Mouse (Mus musculus): ENCODE measurements at regions not wholly inside any gene's neighbourhood (a gene's known extent, or its start where the extent isn't known, plus 50 kb on each side); places are given as distances from the start of the nearest gene placed in this dataset.

DNA sequence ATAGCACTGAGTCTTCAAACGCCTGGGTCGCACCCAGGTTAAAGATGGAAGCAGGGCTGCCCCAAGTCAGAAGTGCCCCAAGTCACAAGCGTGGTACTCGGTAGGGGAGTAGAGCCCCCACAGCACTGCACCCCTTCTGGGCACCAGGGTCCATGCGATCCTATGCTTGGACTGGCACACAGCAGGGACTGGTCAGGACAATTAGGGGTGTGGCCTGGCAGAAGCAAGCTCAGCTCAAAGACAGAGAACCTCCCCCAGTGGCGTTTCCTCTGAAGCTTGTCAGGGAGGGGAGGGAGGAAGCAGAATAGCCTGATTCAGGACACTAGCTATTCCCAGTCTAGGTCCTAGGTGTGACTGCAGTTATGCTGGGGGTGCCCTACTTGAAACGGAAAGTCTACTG is 151.3 kb upstream of the Pgrmc2 start:
- Histone ChIP-seq H3K9me3 (replicated peaks) (no peaks in the 10 kb centered on the region), H3K4me3 (replicated peaks) (no peak overlapping the region), H3K9ac (no peak overlapping the region), H3K27ac (no peak overlapping the region), H3K4me1 (peaks cover 1% of the 10 kb centered on the region; the same call in 1 of the 2 replicates), H3K4me2 (no peak overlapping the region), H3K36me3 (no peaks in the 10 kb centered on the region), H3K27me3 (no peaks in the 10 kb centered on the region)
- peak; percentile 70; the same call in 1 of the 2 replicates for ATAC-seq (replicated peaks; ENCODE audit: low FRiP score)
- 67% methylated on average over 7 of the region's 7 CpGs for WGBS

- 81% methylated on average over 8 of the region's 8 CpGs for WGBS
- Histone ChIP-seq H3K27ac (no peak overlapping the region), H3K4me2 (no peak overlapping the region), H3K9ac (no peak overlapping the region), H3K36me3 (no peaks in the 10 kb centered on the region), H3K4me3 (replicated peaks) (no peak overlapping the region), H3K27me3 (no peaks in the 10 kb centered on the region), H3K4me1 (peaks cover 8% of the 10 kb centered on the region; the same call in 1 of the 2 replicates), H3K9me3 (replicated peaks) (no peaks in the 10 kb centered on the region)
- ATAC-seq (replicated peaks; ENCODE audit: low FRiP score), result no peak
Measured at GRCm38 (mm10) chr3:41233439-41233838, 150.6 kb upstream of the Pgrmc2 start.

DNA sequence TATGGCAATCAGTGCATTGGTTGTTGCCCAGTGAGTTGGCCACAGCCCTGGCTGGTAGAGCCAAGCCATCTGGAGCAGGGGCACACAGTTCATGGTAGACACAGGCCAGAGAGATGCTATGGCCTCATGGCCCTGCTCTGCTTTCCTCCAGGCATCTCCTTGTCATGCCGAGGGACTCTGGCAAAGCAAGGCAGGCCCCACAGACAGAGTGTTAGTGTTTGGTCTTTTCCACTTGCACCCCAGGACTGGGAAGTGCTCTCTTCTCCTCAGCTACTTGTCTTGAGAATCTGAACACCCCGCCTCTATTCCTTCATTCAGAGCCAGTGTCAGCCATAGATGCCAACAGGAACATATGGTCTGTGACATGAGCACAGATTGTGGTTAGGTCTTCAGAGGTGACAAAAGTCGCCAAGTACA is 148.1 kb upstream of the Pgrmc2 start:
- H3K4me2 ChIP-seq, result no peak overlapping the region
- no peaks in the 10 kb centered on the region for H3K9me3 ChIP-seq (replicated peaks)
- no peaks in the 10 kb centered on the region for H3K36me3 ChIP-seq
- no peak for ATAC-seq (replicated peaks; ENCODE audit: low FRiP score)
- no peaks in the 10 kb centered on the region for H3K27me3 ChIP-seq
- H3K4me1 ChIP-seq, result peaks cover 8% of the 10 kb centered on the region; the same call in 1 of the 2 replicates
- 85% methylated on average over 3 of the region's 3 CpGs for WGBS
- H3K9ac ChIP-seq, result no peak overlapping the region
- no peak overlapping the region for H3K27ac ChIP-seq
- no peak overlapping the region for H3K4me3 ChIP-seq (replicated peaks)

DNA sequence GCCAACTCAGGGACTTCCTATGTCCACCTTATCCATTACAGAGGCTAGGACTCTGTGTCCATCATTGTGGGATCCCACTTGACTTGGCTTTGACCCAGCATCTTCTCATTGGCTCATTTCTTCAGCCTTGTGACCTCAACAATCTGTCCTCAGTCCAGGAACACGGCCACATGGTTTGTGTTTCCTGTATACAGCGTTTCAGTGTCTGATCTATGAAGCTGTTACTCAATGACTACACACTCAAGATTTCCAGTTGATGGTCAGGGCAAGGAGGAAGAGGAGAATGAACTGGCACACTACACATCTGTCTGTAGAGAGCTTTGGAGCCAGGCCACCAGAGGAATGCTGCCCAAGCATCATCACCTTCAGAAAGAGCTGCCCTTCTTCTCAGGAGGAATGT is 146.6 kb upstream of the Pgrmc2 start:
- no peak overlapping the region for H3K9ac ChIP-seq
- H3K4me2 ChIP-seq, result no peak overlapping the region
- H3K4me1 ChIP-seq, result peaks cover 8% of the 10 kb centered on the region; the same call in 1 of the 2 replicates
- ATAC-seq (replicated peaks; ENCODE audit: low FRiP score), result no peak
- H3K4me3 ChIP-seq (replicated peaks), result no peak overlapping the region
- no peaks in the 10 kb centered on the region for H3K36me3 ChIP-seq
- H3K27ac ChIP-seq, result no peak overlapping the region
- H3K27me3 ChIP-seq, result no peaks in the 10 kb centered on the region
- 67% methylated on average over 2 of the region's 2 CpGs for WGBS
- H3K9me3 ChIP-seq (replicated peaks), result no peaks in the 10 kb centered on the region

GRCm38 (mm10) chr3:41228536-41228935 is 145.7 kb upstream of the Pgrmc2 start:
- Histone ChIP-seq H3K27ac (no peak overlapping the region), H3K27me3 (no peaks in the 10 kb centered on the region), H3K9me3 (replicated peaks) (no peaks in the 10 kb centered on the region), H3K4me3 (replicated peaks) (no peak overlapping the region), H3K36me3 (no peaks in the 10 kb centered on the region), H3K4me2 (0 out of 2 replicates have a peak overlapping the region, but pooled peaks have one; percentile 7), H3K4me1 (peaks cover 8% of the 10 kb centered on the region; the same call in 1 of the 2 replicates), H3K9ac (no peak overlapping the region)
- peak; percentile 91 for ATAC-seq (replicated peaks; ENCODE audit: low FRiP score)
- WGBS, result 12% methylated on average over 7 of the region's 7 CpGs

GRCm38 (mm10) chr3:41220746-41221145 is 137.9 kb upstream of the Pgrmc2 start:
- Histone ChIP-seq H3K27me3 (no peaks in the 10 kb centered on the region), H3K4me2 (no peak overlapping the region), H3K36me3 (no peaks in the 10 kb centered on the region), H3K4me1 (no peaks in the 10 kb centered on the region), H3K9ac (no peak overlapping the region), H3K4me3 (replicated peaks) (no peak overlapping the region), H3K27ac (no peak overlapping the region), H3K9me3 (replicated peaks) (no peaks in the 10 kb centered on the region)
- ATAC-seq (replicated peaks; ENCODE audit: low FRiP score), result no peak

- Histone ChIP-seq H3K4me3 (replicated peaks) (no peak overlapping the region), H3K4me2 (no peak overlapping the region)
Measured at GRCm38 (mm10) chr3:41217770-41218169, 134.9 kb upstream of the Pgrmc2 start.

DNA sequence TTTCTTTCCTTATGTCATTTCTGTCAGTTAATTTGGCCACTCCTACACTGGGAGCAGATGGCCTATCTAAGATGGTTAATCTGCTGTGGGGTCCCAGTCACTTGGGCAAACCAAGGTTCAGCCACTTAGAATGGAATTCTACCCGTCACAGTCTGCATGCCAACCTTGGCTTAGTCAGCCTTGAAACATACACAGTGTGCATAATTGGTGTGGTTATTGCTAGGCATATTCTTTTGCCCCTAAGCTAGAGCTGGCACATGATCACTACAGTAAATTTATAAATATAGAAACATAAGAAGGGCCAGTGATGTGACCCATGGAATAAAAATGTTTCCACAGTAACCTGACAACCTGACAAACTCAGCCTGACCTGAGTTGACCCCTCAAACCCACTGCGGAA is 130.7 kb upstream of the Pgrmc2 start:
- Histone ChIP-seq H3K27ac (no peak overlapping the region), H3K27me3 (no peaks in the 10 kb centered on the region), H3K4me1 (no peaks in the 10 kb centered on the region), H3K36me3 (no peaks in the 10 kb centered on the region), H3K9me3 (replicated peaks) (no peaks in the 10 kb centered on the region), H3K4me2 (no peak overlapping the region), H3K4me3 (replicated peaks) (no peak overlapping the region), H3K9ac (no peak overlapping the region)
- peak; percentile 25; the same call in 1 of the 2 replicates for ATAC-seq (replicated peaks; ENCODE audit: low FRiP score)
- WGBS, result 45% methylated on average over 2 of the region's 2 CpGs

More at GRCm38 (mm10) chr3:41217770-41218169, 134.9 kb upstream of the Pgrmc2 start:
- H3K27me3 ChIP-seq, result no peaks in the 10 kb centered on the region
- 94% methylated on average over 3 of the region's 3 CpGs for WGBS
- no peaks in the 10 kb centered on the region for H3K36me3 ChIP-seq
- no peak overlapping the region for H3K27ac ChIP-seq
- H3K9ac ChIP-seq, result no peak overlapping the region
- H3K4me1 ChIP-seq, result no peaks in the 10 kb centered on the region
- H3K9me3 ChIP-seq (replicated peaks), result no peaks in the 10 kb centered on the region
- no peak for ATAC-seq (replicated peaks; ENCODE audit: low FRiP score)

DNA sequence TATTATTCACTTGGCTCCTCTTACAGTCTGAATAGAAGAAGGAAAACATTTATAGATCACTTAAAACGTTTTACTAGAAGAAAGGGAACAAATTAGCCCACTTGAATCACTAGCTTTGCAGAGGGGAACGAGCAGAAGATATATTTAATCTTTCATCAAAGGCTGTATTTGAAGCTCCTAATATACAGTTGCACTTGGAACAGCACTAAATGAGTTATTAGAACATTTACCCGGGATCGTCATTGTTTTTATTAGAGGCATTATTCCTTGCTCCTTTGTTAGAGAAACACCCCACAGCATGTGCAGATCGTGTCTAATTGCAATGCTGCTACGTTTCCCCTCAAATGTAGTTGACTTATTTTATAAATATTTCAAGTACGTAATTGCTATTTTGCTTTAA is 127.5 kb upstream of the Pgrmc2 start:
- Histone ChIP-seq H3K36me3 (no peaks in the 10 kb centered on the region), H3K4me3 (replicated peaks) (no peak overlapping the region), H3K27me3 (no peaks in the 10 kb centered on the region), H3K27ac (no peak overlapping the region), H3K9me3 (replicated peaks) (no peaks in the 10 kb centered on the region), H3K4me2 (no peak overlapping the region), H3K9ac (no peak overlapping the region), H3K4me1 (no peaks in the 10 kb centered on the region)
- ATAC-seq (replicated peaks; ENCODE audit: low FRiP score), result no peak
- WGBS, result 60% methylated on average over 7 of the region's 7 CpGs

DNA sequence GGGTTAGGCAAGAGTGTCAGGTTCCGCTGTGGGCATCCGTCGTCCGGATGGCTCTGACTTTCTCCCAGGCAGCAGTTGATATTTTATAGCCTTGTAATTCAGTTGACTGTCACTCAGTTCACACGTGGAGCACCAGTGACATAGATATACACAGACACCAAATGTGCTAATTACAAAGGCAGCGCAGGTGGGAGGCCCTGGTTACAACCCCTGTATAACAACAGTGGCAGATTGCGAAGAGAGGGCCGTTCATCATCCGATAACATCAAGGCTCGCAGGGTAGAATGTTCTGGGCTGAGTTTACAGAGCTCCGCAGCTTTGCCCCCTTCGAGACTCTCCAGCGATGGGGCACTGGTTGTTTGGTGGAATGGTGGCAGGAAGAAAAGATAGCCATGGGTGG is 120.0 kb upstream of the Pgrmc2 start:
- Histone ChIP-seq H3K4me3 (replicated peaks) (no peak overlapping the region), H3K36me3 (no peaks in the 10 kb centered on the region), H3K9me3 (replicated peaks) (no peaks in the 10 kb centered on the region), H3K9ac (no peak overlapping the region), H3K27me3 (no peaks in the 10 kb centered on the region), H3K27ac (no peak overlapping the region), H3K4me2 (peak overlapping the region; percentile 15; the same call in 1 of the 2 replicates), H3K4me1 (peaks cover 11% of the 10 kb centered on the region; the same call in 1 of the 2 replicates)
- 11% methylated on average over 13 of the region's 13 CpGs for WGBS
- peak; percentile 91 for ATAC-seq (replicated peaks; ENCODE audit: low FRiP score)

GRCm38 (mm10) chr3:41201782-41202181 is 118.9 kb upstream of the Pgrmc2 start:
- no peak overlapping the region for H3K4me2 ChIP-seq
- 37% methylated on average over 4 of the region's 4 CpGs for WGBS
- no peaks in the 10 kb centered on the region for H3K27me3 ChIP-seq
- ATAC-seq (replicated peaks; ENCODE audit: low FRiP score), result no peak
- H3K9ac ChIP-seq, result no peak overlapping the region
- no peak overlapping the region for H3K4me3 ChIP-seq (replicated peaks)
- no peaks in the 10 kb centered on the region for H3K36me3 ChIP-seq
- peaks cover 11% of the 10 kb centered on the region; the same call in 1 of the 2 replicates for H3K4me1 ChIP-seq
- no peak overlapping the region for H3K27ac ChIP-seq
- H3K9me3 ChIP-seq (replicated peaks), result no peaks in the 10 kb centered on the region

- Histone ChIP-seq H3K4me1 (peaks cover 20% of the 10 kb centered on the region), H3K4me2 (no peak overlapping the region), H3K27me3 (no peaks in the 10 kb centered on the region), H3K36me3 (no peaks in the 10 kb centered on the region), H3K9me3 (replicated peaks) (no peaks in the 10 kb centered on the region), H3K27ac (no peak overlapping the region), H3K9ac (no peak overlapping the region), H3K4me3 (replicated peaks) (no peak overlapping the region)
- 87% methylated on average over 5 of the region's 5 CpGs for WGBS
- ATAC-seq (replicated peaks; ENCODE audit: low FRiP score), result no peak
Measured at GRCm38 (mm10) chr3:41200026-41200425, 117.2 kb upstream of the Pgrmc2 start.

Data from kidney, embryonic 15.5 days (tissue).